In genomic region chr1:58215353-58215752, GRCm38 (mm10) we compare ENCODE assay signal across 29 mouse cellular contexts. TPM values are rescaled to one million over a fixed set of nuclear protein-coding genes. Genes with fewer than 3 reads are reported as not detected.
DNase-seq lines count a peak whose midpoint lies in the region; ATAC-seq and TF ChIP-seq lines count a peak whose summit lies in the region.
"Had no signal": no experiment of that assay in that cellular context is flagged by ENCODE, and none has a peak within 500 bp of the region (broad histone marks: within the 10 kb centered on the region; RNA-seq: fewer than 3 reads in every experiment).

No protein-coding gene starts in this region.

- H3K79me2 ChIP-seq in MEL (ENCODE audit: control insufficient read depth, insufficient read depth, low read length, poor library complexity) = no peaks in the 10 kb centered on the region

- H3K9me3 ChIP-seq in megakaryocyte, embryonic 14.5 days = peaks cover 34% of the 10 kb centered on the region
- no peaks in the 10 kb centered on the region for H3K9me3 ChIP-seq in MEL (replicated peaks; ENCODE audit: insufficient read depth, low read length)
- H3K9me3 ChIP-seq: heart, embryonic 10.5 days; hindbrain, embryonic 10.5 days; kidney, embryonic 15.5 days; limb, embryonic 12.5 days; liver, embryonic 12.5 days had no signal

- no peak for TF ChIP-seq POLR2A in MEL (IDR thresholded peaks at IDR 0.05; ENCODE audit: control insufficient read depth in 1 of 2, insufficient read depth in 1 of 2, low read depth in 1 of 2, low read length in 2 of 2, poor library complexity in 1 of 2)

- DNase-seq in CD4-positive, CD25-positive, alpha-beta regulatory T cell, adult 2 months (ENCODE audit: low read depth, low spot score) = peak; percentile 1
- DNase-seq in MEL (ENCODE audit: low read depth, low spot score) = peak; percentile 6
- DNase-seq in cerebellum, adult 11 months = no peak
- DNase-seq in left cerebral cortex, postnatal 25 days (ENCODE audit: low spot score in 2 of 2) = no peak
- DNase-seq: adrenal gland, adult 2 months; cerebellum, adult 11-12 months; cerebellum, postnatal 36 days; kidney, postnatal 36 days; layer of hippocampus, postnatal 36 days; lung, adult 2 months; lung, postnatal 14 days; thymus, postnatal 14 days had no signal

- TF ChIP-seq CTCF in MEL (IDR thresholded peaks at IDR 0.05 in 2 of 3, conservative IDR thresholded peaks at IDR 0.05 in 1 of 3; ENCODE audit: control insufficient read depth in 1 of 3, insufficient read depth in 1 of 3, low read depth in 2 of 3, low read length in 3 of 3, poor library complexity in 1 of 3, severe bottlenecking in 1 of 3) = no peak

- no peak overlapping the region for H3K27ac ChIP-seq in MEL (ENCODE audit: control insufficient read depth, low read depth, low read length)
- H3K27ac ChIP-seq: heart, embryonic 10.5 days; hindbrain, embryonic 10.5 days; kidney, embryonic 15.5 days; liver, embryonic 12.5 days; stomach, postnatal 0 days had no signal

- H3K4me3 ChIP-seq in megakaryocyte, embryonic 14.5 days (replicated peaks) = peak overlapping the region; percentile 76
- H3K4me3 ChIP-seq in MEL (ENCODE audit: control insufficient read depth in 1 of 2, insufficient read depth in 1 of 2, low read depth in 2 of 2, low read length in 2 of 2) = no peak overlapping the region
- H3K4me3 ChIP-seq: heart, embryonic 10.5 days; hindbrain, embryonic 10.5 days; kidney, embryonic 15.5 days; limb, embryonic 12.5 days; liver, embryonic 12.5 days had no signal

- intact Hi-C loops in left cerebral cortex, postnatal 25 days (cut with DNase I) = no loop called here

- no peak for TF ChIP-seq RAD21 in MEL (IDR thresholded peaks at IDR 0.05; ENCODE audit: low read depth, low read length)

- H3K9ac ChIP-seq in MEL (ENCODE audit: control insufficient read depth, low read depth, low read length, poor library complexity, severe bottlenecking) = no peak overlapping the region
- H3K9ac ChIP-seq: kidney, embryonic 15.5 days; limb, embryonic 12.5 days; liver, embryonic 12.5 days had no signal

- TF ChIP-seq EP300 in MEL (IDR thresholded peaks at IDR 0.05; ENCODE audit: low read depth in 1 of 2, low read length in 2 of 2) = no peak

- no peaks in the 10 kb centered on the region for H3K36me3 ChIP-seq in megakaryocyte, embryonic 14.5 days (replicated peaks; ENCODE audit: low read length)
- no peaks in the 10 kb centered on the region for H3K36me3 ChIP-seq in MEL (ENCODE audit: control insufficient read depth in 1 of 2, insufficient read depth in 2 of 2, low read length in 2 of 2)
- H3K36me3 ChIP-seq: heart, embryonic 10.5 days; hindbrain, embryonic 10.5 days; kidney, embryonic 15.5 days; limb, embryonic 12.5 days; liver, embryonic 12.5 days had no signal

- no peak for ATAC-seq in CD4-positive, CD25-positive, alpha-beta regulatory T cell, adult 4 months
- ATAC-seq in megakaryocyte, adult 5-6 weeks (ENCODE audit: poor library complexity, severe bottlenecking) = no peak
- ATAC-seq in megakaryocyte progenitor cell, adult 5-6 weeks (replicated peaks; ENCODE audit: poor library complexity) = peak; percentile 78
- ATAC-seq: intestine, postnatal 0 days; liver, embryonic 12.5 days; midbrain, embryonic 16.5 days; Patski had no signal

- H3K27me3 ChIP-seq in megakaryocyte, embryonic 14.5 days (replicated peaks) = no peaks in the 10 kb centered on the region
- H3K27me3 ChIP-seq in MEL (ENCODE audit: control insufficient read depth in 1 of 2, insufficient read depth in 2 of 2, low read length in 2 of 2) = no peaks in the 10 kb centered on the region
- H3K27me3 ChIP-seq: kidney, embryonic 15.5 days; limb, embryonic 12.5 days; liver, embryonic 12.5 days had no signal

- peaks cover 4% of the 10 kb centered on the region for H3K4me1 ChIP-seq in megakaryocyte, embryonic 14.5 days
- H3K4me1 ChIP-seq in MEL (ENCODE audit: control insufficient read depth in 1 of 2, insufficient read depth in 2 of 2, low read length in 2 of 2) = no peaks in the 10 kb centered on the region
- H3K4me1 ChIP-seq: hindbrain, embryonic 10.5 days; kidney, embryonic 15.5 days; liver, embryonic 12.5 days had no signal

TF ChIP-seq in MEL, 35 proteins besides CTCF, POLR2A, EP300 and RAD21:
- TF ChIP-seq MYB (IDR thresholded peaks at IDR 0.05; ENCODE audit: low read depth, low read length) (no peak), KAT2A (conservative IDR thresholded peaks at IDR 0.05; ENCODE audit: low read depth, low read length) (no peak), SIN3A (IDR thresholded peaks at IDR 0.05; ENCODE audit: low read length) (no peak), SMC3 (IDR thresholded peaks at IDR 0.05; ENCODE audit: low read depth, low read length) (no peak), TAL1 (IDR thresholded peaks at IDR 0.05; ENCODE audit: low read length) (no peak), MYC (IDR thresholded peaks at IDR 0.05; ENCODE audit: low read depth, low read length) (no peak), POLR2AphosphoS5 (IDR thresholded peaks at IDR 0.05; ENCODE audit: borderline replicate concordance, low read depth, low read length) (no peak), ELF1 (IDR thresholded peaks at IDR 0.05; ENCODE audit: low read depth, low read length) (no peak), MEF2A (IDR thresholded peaks at IDR 0.05; ENCODE audit: extremely low read depth, insufficient replicate concordance, low read depth, low read length, poor library complexity, severe bottlenecking) (no peak), ZMIZ1 (IDR thresholded peaks at IDR 0.05; ENCODE audit: low read depth, low read length) (no peak), MAZ (IDR thresholded peaks at IDR 0.05; ENCODE audit: low read depth, low read length) (no peak), GATA1 (IDR thresholded peaks at IDR 0.05; ENCODE audit: low read depth, low read length) (no peak), MAX (IDR thresholded peaks at IDR 0.05; ENCODE audit: low read length) (no peak)
TF ChIP-seq in MEL: peak in this region for 0.

RNA-seq across cellular contexts. Expression of gene Aox4, which starts 5.2 kb away (rescaled TPM):
- under 1 TPM in 1 of 2 experiments, not detected in 1; 0.24 TPM for polyA plus RNA-seq in CD4-positive, CD25-positive, alpha-beta regulatory T cell, adult 4 months (2017; shearing (Covaris generic))
- not detected in 2 replicates for polyA plus RNA-seq in megakaryocyte, embryonic 14.5 days (2012; ENCODE audit: insufficient read depth, low replicate concordance)
- 0.14 TPM in 1 of 2 replicates, not detected in the other for total RNA-seq in megakaryocyte, adult 5-6 weeks (2015)
- total RNA-seq in megakaryocyte, adult 5-6 weeks (2017) = not detected in 2 replicates
- not detected in 2 replicates for total RNA-seq in MEL (2012; rRNA removed)
- not detected for polyA plus RNA-seq in MEL (2012; ENCODE audit: insufficient read depth in 1 of 2, insufficient read length in 2 of 2, low read depth in 1 of 2, low replicate concordance in 2 of 2, missing spikeins in 1 of 2)
- not detected in 2 replicates for total RNA-seq in megakaryocyte progenitor cell, adult 5-6 weeks (2015)
- total RNA-seq in megakaryocyte progenitor cell, adult 5-6 weeks (2017) = not detected in 2 replicates
- total RNA-seq in left cerebral cortex, postnatal 25 days (2021) = 1 to 10 TPM; 4.8 to 6.7 TPM
- total RNA-seq: gastrocnemius, adult 8-10 months; megakaryocyte-erythroid progenitor cell, adult 5-6 weeks; neutrophil, adult 5-6 weeks had no signal
- polyA plus RNA-seq: adrenal gland, adult 2 months; gonadal fat pad, adult 2 months; intestine, postnatal 0 days; Patski had no signal

Comparison
In these comparisons a context has a peak if more than half of its experiments do, and no peak if none do; other contexts are left out.
1. DNase-seq: peak in CD4-positive, CD25-positive, alpha-beta regulatory T cell, adult 2 months (single experiment) and MEL (single experiment); none in cerebellum, adult 11 months (single experiment) and left cerebral cortex, postnatal 25 days (0 of 2).